Mouse (Mus musculus): ENCODE measurements around the gene Golga7b. TPM values are rescaled to one million over a fixed set of nuclear protein-coding genes. Genes with fewer than 3 reads are reported as not detected.

Golga7b gene
- polyA plus RNA-seq, 1 experiment from 2014 or later: 72.2 TPM

DNA sequence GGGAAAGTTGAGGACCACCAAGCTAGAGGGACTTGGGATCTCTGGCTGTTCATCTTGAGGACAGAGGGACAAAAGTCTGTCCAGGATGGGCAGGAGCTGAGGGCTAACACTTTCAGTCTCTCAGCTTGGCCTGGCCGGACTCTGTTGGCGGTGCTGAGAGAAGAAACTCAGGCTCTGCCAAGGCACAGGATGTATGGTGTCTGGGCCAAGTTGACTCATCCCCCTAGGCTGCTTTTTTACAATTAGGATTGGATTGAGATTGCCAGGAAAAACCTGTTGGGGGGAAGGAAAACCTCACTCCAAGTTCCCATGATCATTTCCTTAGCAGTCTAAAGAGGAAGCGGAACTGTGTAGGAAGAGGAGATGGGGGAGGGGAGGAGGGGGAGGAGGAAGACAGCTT, 10.7 kb downstream of the Golga7b start:
- Histone ChIP-seq H3K4me2 (ENCODE audit: low read length) (peak overlapping the region; percentile 29; the same call in 1 of the 2 replicates), H3K9me3 (replicated peaks; ENCODE audit: control insufficient read depth, low read length, poor library complexity, severe bottlenecking) (0 out of 2 replicates have a peak, but pooled peaks cover 2% of the 10 kb centered on the region), H3K4me3 (ENCODE audit: low read depth, low read length) (no peak overlapping the region), H3K27me3 (ENCODE audit: control insufficient read depth, insufficient read depth, low read depth, low read length) (no peaks in the 10 kb centered on the region), H3K4me1 (ENCODE audit: control insufficient read depth, insufficient read depth, low read length) (peaks cover 29% of the 10 kb centered on the region), H3K27ac (ENCODE audit: low read length) (no peak overlapping the region), H3K36me3 (ENCODE audit: control insufficient read depth, insufficient read depth, low read length) (peaks cover 10% of the 10 kb centered on the region; the same call in 1 of the 2 replicates), H3K9ac (ENCODE audit: low read depth, low read length) (no peak overlapping the region)
- no peak for ATAC-seq
- WGBS: 92% methylated on average over 3 of the region's 3 CpGs

DNA sequence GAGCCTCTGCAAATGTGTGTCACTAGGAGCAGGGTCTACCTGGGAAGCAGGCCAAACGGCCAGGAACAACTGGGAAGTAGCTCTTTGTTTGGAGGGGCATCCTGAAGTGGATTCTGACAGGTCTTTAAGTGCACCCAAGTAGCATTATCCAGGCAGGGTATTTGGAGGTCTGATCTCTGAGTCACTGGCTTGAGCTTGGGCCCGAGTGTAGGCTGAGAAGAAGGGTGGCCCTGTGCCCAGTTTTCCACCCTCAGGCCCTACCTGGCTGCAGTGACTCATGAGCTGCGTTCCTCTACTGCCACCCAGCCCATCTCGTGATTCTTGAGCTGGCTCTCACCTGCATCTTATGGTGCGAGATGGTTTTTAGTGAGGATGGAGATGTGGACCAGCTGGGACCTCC, 11.2 kb downstream of the Golga7b start:
- H3K27ac ChIP-seq (ENCODE audit: low read length): no peak overlapping the region
- no peak for ATAC-seq
- peaks cover 14% of the 10 kb centered on the region; the same call in 1 of the 2 replicates for H3K36me3 ChIP-seq (ENCODE audit: control insufficient read depth, insufficient read depth, low read length)
- WGBS: 71% methylated on average over 5 of the region's 5 CpGs
- H3K27me3 ChIP-seq (ENCODE audit: control insufficient read depth, insufficient read depth, low read depth, low read length): no peaks in the 10 kb centered on the region
- H3K9ac ChIP-seq (ENCODE audit: low read depth, low read length): no peak overlapping the region
- H3K4me1 ChIP-seq (ENCODE audit: control insufficient read depth, insufficient read depth, low read length): peaks cover 29% of the 10 kb centered on the region
- peak overlapping the region; percentile 29; the same call in 1 of the 2 replicates for H3K4me2 ChIP-seq (ENCODE audit: low read length)
- H3K4me3 ChIP-seq (ENCODE audit: low read depth, low read length): no peak overlapping the region
- 0 out of 2 replicates have a peak, but pooled peaks cover 2% of the 10 kb centered on the region for H3K9me3 ChIP-seq (replicated peaks; ENCODE audit: control insufficient read depth, low read length, poor library complexity, severe bottlenecking)

DNA sequence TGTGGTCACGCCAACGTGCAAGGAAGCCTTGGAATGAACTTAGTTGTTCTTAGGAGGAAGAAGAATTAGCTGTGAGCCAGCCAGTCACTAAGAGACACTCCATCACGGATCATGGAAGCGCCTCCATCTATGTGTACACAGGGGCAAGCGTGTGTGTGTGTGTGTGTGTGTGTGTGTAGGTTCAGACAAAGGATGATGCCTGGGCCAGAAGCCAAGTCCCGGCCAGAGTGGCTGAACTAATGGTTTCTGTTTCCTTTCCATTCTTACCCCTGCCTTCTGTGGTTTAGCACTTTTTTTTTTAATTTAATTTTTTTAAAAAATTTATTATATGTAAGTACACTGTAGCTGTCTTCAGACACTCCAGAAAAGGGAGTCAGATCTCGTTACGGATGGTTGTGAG, 13.1 kb downstream of the Golga7b start:
- Histone ChIP-seq H3K9ac (ENCODE audit: low read depth, low read length) (no peak overlapping the region), H3K9me3 (replicated peaks; ENCODE audit: control insufficient read depth, low read length, poor library complexity, severe bottlenecking) (0 out of 2 replicates have a peak, but pooled peaks cover 2% of the 10 kb centered on the region), H3K4me1 (ENCODE audit: control insufficient read depth, insufficient read depth, low read length) (peaks cover 23% of the 10 kb centered on the region), H3K27ac (ENCODE audit: low read length) (no peak overlapping the region), H3K4me3 (ENCODE audit: low read depth, low read length) (no peak overlapping the region), H3K27me3 (ENCODE audit: control insufficient read depth, insufficient read depth, low read depth, low read length) (no peaks in the 10 kb centered on the region), H3K36me3 (ENCODE audit: control insufficient read depth, insufficient read depth, low read length) (peaks cover 26% of the 10 kb centered on the region), H3K4me2 (ENCODE audit: low read length) (no peak overlapping the region)
- 80% methylated on average over 8 of the region's 8 CpGs for WGBS
- no peak for ATAC-seq

- H3K9me3 ChIP-seq (replicated peaks; ENCODE audit: control insufficient read depth, low read length, poor library complexity, severe bottlenecking): 0 out of 2 replicates have a peak, but pooled peaks cover 2% of the 10 kb centered on the region
- H3K27ac ChIP-seq (ENCODE audit: low read length): no peak overlapping the region
- no peak overlapping the region for H3K4me2 ChIP-seq (ENCODE audit: low read length)
- ATAC-seq: no peak
- peaks cover 3% of the 10 kb centered on the region for H3K4me1 ChIP-seq (ENCODE audit: control insufficient read depth, insufficient read depth, low read length)
- H3K4me3 ChIP-seq (ENCODE audit: low read depth, low read length): no peak overlapping the region
- no peak overlapping the region for H3K9ac ChIP-seq (ENCODE audit: low read depth, low read length)
- 53% methylated on average over 3 of the region's 3 CpGs for WGBS
- peaks cover 2% of the 10 kb centered on the region; the same call in 1 of the 2 replicates for H3K27me3 ChIP-seq (ENCODE audit: control insufficient read depth, insufficient read depth, low read depth, low read length)
- peaks cover 32% of the 10 kb centered on the region for H3K36me3 ChIP-seq (ENCODE audit: control insufficient read depth, insufficient read depth, low read length)
These were observed 16.1 kb downstream of the Golga7b start for GRCm38 (mm10) chr19:42263524-42263923.

GRCm38 (mm10) chr19:42268337-42268736, 21.0 kb downstream of the Golga7b start:
- 4% methylated on average over 19 of the region's 19 CpGs for WGBS
- ATAC-seq: no peak
- H3K36me3 ChIP-seq (ENCODE audit: control insufficient read depth, insufficient read depth, low read length): peaks cover 19% of the 10 kb centered on the region

GRCm38 (mm10) chr19:42270119-42270518, 22.7 kb downstream of the Golga7b start:
- ATAC-seq: no peak
- Histone ChIP-seq H3K36me3 (ENCODE audit: control insufficient read depth, insufficient read depth, low read length) (peaks cover 7% of the 10 kb centered on the region), H3K4me3 (ENCODE audit: low read depth, low read length) (no peak overlapping the region), H3K4me1 (ENCODE audit: control insufficient read depth, insufficient read depth, low read length) (no peaks in the 10 kb centered on the region; the same call in 1 of the 2 replicates), H3K4me2 (ENCODE audit: low read length) (no peak overlapping the region), H3K9ac (ENCODE audit: low read depth, low read length) (no peak overlapping the region), H3K27me3 (ENCODE audit: control insufficient read depth, insufficient read depth, low read depth, low read length) (peaks cover 2% of the 10 kb centered on the region; the same call in 1 of the 2 replicates), H3K27ac (ENCODE audit: low read length) (no peak overlapping the region), H3K9me3 (replicated peaks; ENCODE audit: control insufficient read depth, low read length, poor library complexity, severe bottlenecking) (no peaks in the 10 kb centered on the region)
- WGBS: 51% methylated on average over 6 of the region's 6 CpGs

More at GRCm38 (mm10) chr19:42268337-42268736, 21.0 kb downstream of the Golga7b start:
- peak overlapping the region; percentile 31 for H3K4me2 ChIP-seq (ENCODE audit: low read length)
- no peaks in the 10 kb centered on the region; the same call in 1 of the 2 replicates for H3K4me1 ChIP-seq (ENCODE audit: control insufficient read depth, insufficient read depth, low read length)
- peaks cover 2% of the 10 kb centered on the region; the same call in 1 of the 2 replicates for H3K27me3 ChIP-seq (ENCODE audit: control insufficient read depth, insufficient read depth, low read depth, low read length)
- H3K4me3 ChIP-seq (ENCODE audit: low read depth, low read length): no peak overlapping the region
- no peak overlapping the region for H3K27ac ChIP-seq (ENCODE audit: low read length)
- no peaks in the 10 kb centered on the region for H3K9me3 ChIP-seq (replicated peaks; ENCODE audit: control insufficient read depth, low read length, poor library complexity, severe bottlenecking)
- peak overlapping the region; percentile 30; the same call in 1 of the 2 replicates for H3K9ac ChIP-seq (ENCODE audit: low read depth, low read length)

DNA sequence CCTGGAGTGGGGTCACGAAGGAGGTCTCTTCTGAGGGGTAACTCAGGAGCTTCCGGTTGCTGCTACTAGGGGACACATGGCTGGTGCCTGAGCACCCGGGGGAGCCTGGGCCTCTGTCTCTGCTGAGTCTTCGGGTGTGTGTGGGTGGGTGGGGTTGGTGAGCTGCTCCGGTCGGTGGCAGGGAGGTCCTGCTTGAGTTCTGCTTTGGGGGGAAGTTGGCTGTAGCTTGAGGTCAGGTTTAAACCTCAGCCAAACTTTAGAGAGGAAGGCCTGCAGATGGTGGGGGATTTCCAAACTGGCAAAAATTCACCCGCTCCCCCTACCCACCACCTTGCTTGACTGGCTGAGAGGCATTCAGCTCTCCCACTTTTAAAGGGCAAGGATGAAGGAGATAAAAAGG, 23.8 kb downstream of the Golga7b start:
- Histone ChIP-seq H3K9ac (ENCODE audit: low read depth, low read length) (no peak overlapping the region), H3K4me2 (ENCODE audit: low read length) (no peak overlapping the region), H3K27me3 (ENCODE audit: control insufficient read depth, insufficient read depth, low read depth, low read length) (peaks cover 2% of the 10 kb centered on the region; the same call in 1 of the 2 replicates), H3K9me3 (replicated peaks; ENCODE audit: control insufficient read depth, low read length, poor library complexity, severe bottlenecking) (no peaks in the 10 kb centered on the region), H3K27ac (ENCODE audit: low read length) (no peak overlapping the region), H3K36me3 (ENCODE audit: control insufficient read depth, insufficient read depth, low read length) (peaks cover 6% of the 10 kb centered on the region), H3K4me1 (ENCODE audit: control insufficient read depth, insufficient read depth, low read length) (no peaks in the 10 kb centered on the region; the same call in 1 of the 2 replicates), H3K4me3 (ENCODE audit: low read depth, low read length) (no peak overlapping the region)
- WGBS: 79% methylated on average over 7 of the region's 7 CpGs
- no peak for ATAC-seq

GRCm38 (mm10) chr19:42272003-42272963, 24.9 kb downstream of the Golga7b start:
- H3K27me3 ChIP-seq (ENCODE audit: control insufficient read depth, insufficient read depth, low read depth, low read length): no peaks in the 10 kb centered on the region
- ATAC-seq: peak; percentile 58

GRCm38 (mm10) chr19:42277288-42277687, 29.9 kb downstream of the Golga7b start:
- Histone ChIP-seq H3K9me3 (replicated peaks; ENCODE audit: control insufficient read depth, low read length, poor library complexity, severe bottlenecking) (no peaks in the 10 kb centered on the region), H3K36me3 (ENCODE audit: control insufficient read depth, insufficient read depth, low read length) (no peaks in the 10 kb centered on the region), H3K9ac (ENCODE audit: low read depth, low read length) (no peak overlapping the region), H3K27ac (ENCODE audit: low read length) (no peak overlapping the region), H3K4me2 (ENCODE audit: low read length) (no peak overlapping the region), H3K4me3 (ENCODE audit: low read depth, low read length) (no peak overlapping the region), H3K4me1 (ENCODE audit: control insufficient read depth, insufficient read depth, low read length) (peaks cover 4% of the 10 kb centered on the region; the same call in 1 of the 2 replicates), H3K27me3 (ENCODE audit: control insufficient read depth, insufficient read depth, low read depth, low read length) (no peaks in the 10 kb centered on the region)
- ATAC-seq: no peak
- WGBS: 84% methylated on average over 6 of the region's 6 CpGs

More at GRCm38 (mm10) chr19:42272003-42272963, 24.9 kb downstream of the Golga7b start:
- Histone ChIP-seq H3K9ac (ENCODE audit: low read depth, low read length) (no peak overlapping the region), H3K36me3 (ENCODE audit: control insufficient read depth, insufficient read depth, low read length) (no peaks in the 10 kb centered on the region), H3K27ac (ENCODE audit: low read length) (peak overlapping the region; percentile 19; the same call in 1 of the 2 replicates), H3K4me1 (ENCODE audit: control insufficient read depth, insufficient read depth, low read length) (no peaks in the 10 kb centered on the region; the same call in 1 of the 2 replicates), H3K4me2 (ENCODE audit: low read length) (no peak overlapping the region), H3K4me3 (ENCODE audit: low read depth, low read length) (no peak overlapping the region), H3K9me3 (replicated peaks; ENCODE audit: control insufficient read depth, low read length, poor library complexity, severe bottlenecking) (no peaks in the 10 kb centered on the region)
- WGBS: 41% methylated on average over 14 of the region's 14 CpGs
